Mouse (Mus musculus): ENCODE results near the gene Zfp446.
"Not testable (repeated sequence)": the region's sequence is repeated elsewhere in the genome, so short reads cannot be mapped to it uniquely, and the experiment has no call there.

The Zfp446 gene

GRCm38 (mm10) chr7:12977682-12978389, at the start of gene Zfp446:
Gene Zfp446 (plus strand): TSS chr7:12977848.
- DNase-seq, result peak; percentile 99 to 100

GRCm38 (mm10) chr7:12933615-12934140, 44.0 kb upstream of the Zfp446 start:
- no peak for DNase-seq

GRCm38 (mm10) chr7:12934808-12935207, 42.8 kb upstream of the Zfp446 start:
- no peak for DNase-seq

- DNase-seq, result not testable (repeated sequence)
These were observed 40.3 kb upstream of the Zfp446 start for GRCm38 (mm10) chr7:12937254-12937803.

GRCm38 (mm10) chr7:12940599-12940998, 37.0 kb upstream of the Zfp446 start:
- no peak for DNase-seq

GRCm38 (mm10) chr7:12943488-12943887, 34.2 kb upstream of the Zfp446 start:
- DNase-seq, result peak in 1 of 2 experiments; percentile 21

- DNase-seq, result peak; percentile 95 to 97
These were observed 28.4 kb upstream of the Zfp446 start for GRCm38 (mm10) chr7:12949032-12949871.

GRCm38 (mm10) chr7:12949872-12950229, 27.8 kb upstream of the Zfp446 start:
- no peak for DNase-seq

GRCm38 (mm10) chr7:12954896-12955295, 22.8 kb upstream of the Zfp446 start:
- no peak for DNase-seq

- DNase-seq, result no peak
These were observed 20.1 kb upstream of the Zfp446 start for GRCm38 (mm10) chr7:12957511-12957910.

GRCm38 (mm10) chr7:12958948-12959347, 18.7 kb upstream of the Zfp446 start:
- DNase-seq, result no peak

- DNase-seq, result no peak
These were observed 17.9 kb upstream of the Zfp446 start for GRCm38 (mm10) chr7:12959718-12960117.

- DNase-seq, result peak; percentile 51 to 73
These were observed 16.0 kb upstream of the Zfp446 start for GRCm38 (mm10) chr7:12961511-12962141.

GRCm38 (mm10) chr7:12965678-12966091, 12.0 kb upstream of the Zfp446 start, which contains the start of gene Zfp324:
Gene Zfp324 (plus strand): TSS chr7:12965838.
- peak; percentile 95 to 97 for DNase-seq

- peak; percentile 76 to 83 for DNase-seq
These were observed 11.4 kb upstream of the Zfp446 start for GRCm38 (mm10) chr7:12966104-12966845.

GRCm38 (mm10) chr7:12970906-12971305, 6.7 kb upstream of the Zfp446 start:
- no peak for DNase-seq

GRCm38 (mm10) chr7:12978931-12979722, 1.5 kb downstream of the Zfp446 start:
- DNase-seq, result no peak

- no peak for DNase-seq
These were observed 2.1 kb downstream of the Zfp446 start for GRCm38 (mm10) chr7:12979776-12980175.

GRCm38 (mm10) chr7:12980291-12980690, 2.6 kb downstream of the Zfp446 start:
- DNase-seq, result no peak

- no peak for DNase-seq
These were observed 8.1 kb downstream of the Zfp446 start for GRCm38 (mm10) chr7:12985724-12986123.

- no peak for DNase-seq
These were observed 9.3 kb downstream of the Zfp446 start for GRCm38 (mm10) chr7:12986906-12987305.
